Mouse (Mus musculus) stomach, embryonic 16.5 days (tissue): ENCODE data around the gene Trap1. TPM values are rescaled to one million over a fixed set of nuclear protein-coding genes. Genes with fewer than 3 reads are reported as not detected.
A peak's percentile ranks its signal among the peaks of the same experiment; 100 is the strongest.

Experiments
- ATAC-seq: fragments of 200-750 bp; cut with Nextera tagmentation; 2 replicates; pipeline ENCODE4 v1.8.0; 2017; ENCODE audit warnings: moderate number of reproducible peaks, moderate TSS enrichment; ENCODE audit not compliant: insufficient read depth, low FRiP score
- H3K27ac ChIP-seq: fragments of 300-500 bp; sonication (generic); 2 replicates; pipeline ENCODE4 v1.5.1; 2014; ENCODE audit warnings: low read length
- H3K27me3 ChIP-seq: fragments of 300-500 bp; sonication (generic); 2 replicates; pipeline ENCODE4 v1.6.1; 2014; ENCODE audit warnings: low read length, control low read depth, mixed read lengths; ENCODE audit not compliant: control insufficient read depth, insufficient read depth
- H3K36me3 ChIP-seq: fragments of 300-500 bp; sonication (generic); 2 replicates; pipeline ENCODE4 v1.6.1; 2014; ENCODE audit warnings: low read length; ENCODE audit not compliant: control insufficient read depth, insufficient read depth
- H3K4me1 ChIP-seq: fragments of 300-500 bp; sonication (generic); 2 replicates; pipeline ENCODE4 v1.6.1; 2014; ENCODE audit warnings: low read length, control low read depth, mixed read lengths; ENCODE audit not compliant: control insufficient read depth, insufficient read depth
- H3K4me2 ChIP-seq: fragments of 300-500 bp; sonication (generic); 2 replicates; pipeline ENCODE4 v1.6.1; 2014; ENCODE audit warnings: low read depth, low read length, mixed read lengths
- H3K4me3 ChIP-seq: fragments of 300-500 bp; sonication (generic); replicated peaks from 2 replicates; pipeline ENCODE4 v1.5.1; 2014; ENCODE audit warnings: mild to moderate bottlenecking, low read length
- H3K9ac ChIP-seq: fragments of 300-500 bp; sonication (generic); 2 replicates; pipeline ENCODE4 v1.6.1; 2014; ENCODE audit warnings: low read length
- H3K9me3 ChIP-seq: fragments of 300-500 bp; sonication (generic); replicated peaks from 2 replicates; pipeline ENCODE4 v1.6.1; 2016; ENCODE audit warnings: low read length, control low read depth; ENCODE audit not compliant: control insufficient read depth
- WGBS: fragments of 180-500 bp; shearing (Covaris S2); extraction: QIAGEN DNeasy Blood & Tissue Kit; methylation state at CpG from one replicate; pipeline ENCODE4 v1.1.7; 2014; 5-methylcytosine and 5-hydroxymethylcytosine counted together
- microRNA-seq: library from miRNA; unstranded; fragments of <30 nt; microRNA quantifications from one replicate; pipeline ENCODE4, GENCODE M21; 2016
- polyA plus RNA-seq: library from polyadenylated mRNA; unstranded; fragments of >200 nt; fragmentation: Nextera tagmentation; extraction: Ambion mirVana; gene quantifications from 2 replicates; pipeline ENCODE4 v1.2.1, GENCODE M21; 2015

Gene Trap1
- polyA plus RNA-seq, 1 experiment from 2014 or later = 92.2 TPM

GRCm38 (mm10) chr16:4014040-4014668 lies 63.5 kb downstream of the Trap1 start:
- 80% methylated on average over 5 of the region's 5 CpGs for WGBS
- no peak overlapping the region for H3K4me3 ChIP-seq
- H3K27me3 ChIP-seq = no peaks in the 10 kb centered on the region
- no peak overlapping the region for H3K9ac ChIP-seq
- no peak for ATAC-seq
- H3K9me3 ChIP-seq = no peaks in the 10 kb centered on the region
- no peaks in the 10 kb centered on the region for H3K4me1 ChIP-seq
- H3K27ac ChIP-seq = no peak overlapping the region
- H3K36me3 ChIP-seq = no peaks in the 10 kb centered on the region
- no peak overlapping the region for H3K4me2 ChIP-seq

GRCm38 (mm10) chr16:4012882-4013570 lies 64.6 kb downstream of the Trap1 start:
- H3K9ac ChIP-seq = no peak overlapping the region
- no peaks in the 10 kb centered on the region for H3K27me3 ChIP-seq
- no peak overlapping the region for H3K4me3 ChIP-seq
- 67% methylated on average over 4 of the region's 4 CpGs for WGBS
- no peaks in the 10 kb centered on the region for H3K9me3 ChIP-seq
- H3K36me3 ChIP-seq = no peaks in the 10 kb centered on the region
- ATAC-seq = no peak; the same call in 1 of the 2 replicates
- no peak overlapping the region for H3K4me2 ChIP-seq
- H3K4me1 ChIP-seq = no peaks in the 10 kb centered on the region
- H3K27ac ChIP-seq = no peak overlapping the region

- under 1% methylated on average over 58 of the region's 58 CpGs for WGBS
Measured at GRCm38 (mm10) chr16:4003489-4004398, 73.9 kb downstream of the Trap1 start, which contains the start of gene Slx4. Gene Slx4 (minus strand): TSS chr16:4003770.

More at GRCm38 (mm10) chr16:4003489-4004398, 73.9 kb downstream of the Trap1 start, which contains the start of gene Slx4:
- peak within 1 kb of the TSS; percentile 80 for H3K4me2 ChIP-seq
- H3K4me1 ChIP-seq = peaks cover 14% of the 10 kb centered on the region
- no peaks in the 10 kb centered on the region for H3K9me3 ChIP-seq
- H3K36me3 ChIP-seq = 0 out of 2 replicates have a peak, but pooled peaks cover 3% of the 10 kb centered on the region
- no peaks in the 10 kb centered on the region for H3K27me3 ChIP-seq
- peak within 1 kb of the TSS; percentile 81 for H3K4me3 ChIP-seq
- peak within 1 kb of the TSS; percentile 89 for H3K27ac ChIP-seq
- ATAC-seq = peak; percentile 97
- H3K9ac ChIP-seq = peak within 1 kb of the TSS; percentile 89

Small RNAs within 50 kb of the gene (microRNA-seq; reads per million reads assigned to microRNA genes)
- not detected for gene Gm23413

Other genes with a start within 250 kb of the Trap1 start
- gene Olfr15, start 246.9 kb downstream of the Trap1 start, polyA plus RNA-seq = not detected in 2 replicates
- 1.3 and 1.6 TPM in 2 replicates for gene Zfp174, start 230.6 kb downstream of the Trap1 start, polyA plus RNA-seq
- 41.8 and 42.3 TPM in 2 replicates for gene Naa60, start 205.5 kb downstream of the Trap1 start, polyA plus RNA-seq
- gene Zfp597, start 193.3 kb downstream of the Trap1 start, polyA plus RNA-seq = 7.2 and 7.5 TPM in 2 replicates
- 2.4 and 2.5 TPM in 2 replicates for gene Gm20695, start 193.2 kb downstream of the Trap1 start, polyA plus RNA-seq
- gene 1700037C18Rik, start 169.1 kb downstream of the Trap1 start, polyA plus RNA-seq = 4.9 and 6.2 TPM in 2 replicates
- gene Cluap1, start 169.0 kb downstream of the Trap1 start, polyA plus RNA-seq = 21.1 and 21.5 TPM in 2 replicates
- gene Nlrc3, start 101.2 kb downstream of the Trap1 start, polyA plus RNA-seq = 0.71 and 0.99 TPM in 2 replicates
- 17.2 and 17.4 TPM in 2 replicates for gene Slx4, start 74.1 kb downstream of the Trap1 start, polyA plus RNA-seq
- 4.2 and 4.6 TPM in 2 replicates for gene Dnase1, start 40.9 kb downstream of the Trap1 start, polyA plus RNA-seq
- 25.1 and 28.0 TPM in 2 replicates for gene Crebbp, start 136.2 kb upstream of the Trap1 start, polyA plus RNA-seq